Mouse (Mus musculus) bone marrow macrophage, adult 2 months (primary cell): Measurements from ENCODE around the gene Agbl4.

ENCODE experiments used
- CTCF ChIP-seq: IDR thresholded peaks from 2 replicates; pipeline ENCODE4 v1.5.1; 2012; ENCODE audit warnings: low read depth, mild to moderate bottlenecking, low read length, moderate library complexity
- POLR2A ChIP-seq: IDR thresholded peaks from 2 replicates; pipeline ENCODE4 v1.6.1; 2012; ENCODE audit warnings: mild to moderate bottlenecking, low read depth, low read length, borderline replicate concordance

GRCm38 (mm10) chr4:111510129-111510528 lies 1112.7 kb downstream of the Agbl4 start:
- no peak for TF ChIP-seq CTCF
- TF ChIP-seq POLR2A, result no peak
